Mouse (Mus musculus) gastrocnemius, postnatal 25 days (tissue): ENCODE measurements around the gene Rabl6. TPM values are rescaled to one million over a fixed set of nuclear protein-coding genes. Genes with fewer than 3 reads are reported as not detected.

Experiments
- DNase-seq: peaks from one replicate; pipeline ENCODE4 v3.0.0; 2022
- long read RNA-seq, 2 experiments: library from polyadenylated mRNA; stranded (forward); transcript quantifications; one replicate each; pipeline ENCODE4 v2.0.0; 2021
- total RNA-seq, 2 experiments: library from RNA; stranded (reverse); gene quantifications; 1 replicate in 1 of 2; 2 replicates in 1 of 2; pipeline ENCODE4 v1.2.3; 2021

The Rabl6 gene
- 10 to 100 TPM; 63.5 to 67.8 TPM for total RNA-seq
- long read RNA-seq, experiment 1, transcript Rabl6-201 (15 exons, 3,230 nt) = major isoform, 19 of 76 reads
- long read RNA-seq, experiment 1, partial matches to known transcripts = 50 of 76 reads
- long read RNA-seq, experiment 1, other reads (novel, unspliced or antisense) = 6 of 76 reads
- long read RNA-seq, experiment 2, transcript Rabl6-201 (15 exons, 3,230 nt) = major isoform, 38 of 68 reads
- long read RNA-seq, experiment 2, partial matches to known transcripts = 25 of 68 reads
- long read RNA-seq, experiment 2, other reads (novel, unspliced or antisense) = 5 of 68 reads

- DNase-seq = peak; percentile 89
Measured at GRCm38 (mm10) chr2:25607761-25608622, at the start of gene Rabl6. Rabl6 (minus strand) TSS chr2:25608521.

GRCm38 (mm10) chr2:25657652-25658051, 49.3 kb upstream of the Rabl6 start, which contains the start of gene Lcn5:
Lcn5 (plus strand) TSS chr2:25657952.
- no peak for DNase-seq

GRCm38 (mm10) chr2:25657246-25657645, 48.9 kb upstream of the Rabl6 start:
- DNase-seq = no peak

DNA sequence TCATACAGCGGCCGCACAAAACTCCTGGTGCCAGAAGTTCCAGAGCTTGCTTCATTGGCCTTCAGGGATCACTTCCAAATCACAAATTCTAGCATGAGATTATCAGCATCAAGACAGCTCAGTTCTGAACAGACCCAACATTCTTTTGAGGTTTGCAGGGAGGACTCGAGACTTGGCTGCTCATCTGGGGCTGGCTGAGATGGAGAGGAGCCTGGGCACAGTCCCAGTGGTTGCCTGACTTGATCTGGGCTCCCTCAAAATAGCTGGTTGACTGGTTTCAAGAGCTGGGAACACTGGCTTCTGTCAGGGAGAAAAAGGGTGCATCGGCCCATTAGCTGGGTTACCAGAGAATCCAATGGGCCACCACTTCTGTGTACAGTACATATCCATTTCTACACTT, 48.4 kb upstream of the Rabl6 start:
- DNase-seq = peak; percentile 48

DNA sequence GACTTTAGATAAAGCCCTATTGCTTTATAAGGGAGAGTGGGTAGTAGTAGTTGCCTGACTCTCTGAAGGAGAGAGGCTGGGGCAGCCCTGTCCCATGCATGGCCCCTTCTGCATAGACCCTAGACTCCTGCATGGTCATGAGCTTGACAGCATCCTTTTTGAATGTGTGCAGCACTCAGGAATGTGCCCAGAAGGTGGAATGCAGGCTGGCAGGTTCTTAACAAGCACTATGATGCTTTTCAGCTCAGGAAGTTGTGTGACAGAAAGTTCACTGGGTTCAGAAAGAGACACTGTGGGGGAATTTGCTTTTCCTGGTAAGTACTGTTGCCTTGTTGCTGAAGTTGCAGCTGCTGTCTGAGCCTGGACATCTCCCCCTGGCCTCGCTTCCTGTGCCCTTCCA, 46.2 kb upstream of the Rabl6 start:
- no peak for DNase-seq

GRCm38 (mm10) chr2:25652902-25653301, 44.6 kb upstream of the Rabl6 start, which contains the start of gene Lcn8:
Lcn8 (plus strand) TSS chr2:25653120.
- no peak for DNase-seq

GRCm38 (mm10) chr2:25639890-25640289, 31.6 kb upstream of the Rabl6 start:
- DNase-seq = no peak

- no peak for DNase-seq
Measured at GRCm38 (mm10) chr2:25634046-25634445, 25.7 kb upstream of the Rabl6 start.

DNA sequence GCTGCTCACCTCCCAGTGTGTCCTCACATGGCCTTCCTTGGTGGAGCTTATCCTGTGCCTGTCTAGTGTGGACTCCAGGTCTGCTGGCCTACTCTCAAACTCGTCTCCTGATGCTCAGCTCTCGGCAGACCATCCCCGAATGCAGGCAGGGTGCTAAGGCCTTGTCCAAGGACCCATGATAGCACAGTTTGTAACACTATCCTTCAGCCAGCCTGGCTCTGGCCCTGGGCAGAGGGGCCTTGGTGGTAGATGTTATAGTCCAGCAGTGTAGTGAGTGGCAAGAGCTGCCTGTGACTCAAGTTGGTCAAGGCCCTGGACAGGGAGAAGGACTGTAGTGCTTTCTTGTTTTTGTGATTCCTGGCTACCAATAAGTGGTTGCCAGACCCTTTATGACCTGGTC, 25.3 kb upstream of the Rabl6 start:
- no peak for DNase-seq

- no peak for DNase-seq
Measured at GRCm38 (mm10) chr2:25628738-25629137, 20.4 kb upstream of the Rabl6 start.

GRCm38 (mm10) chr2:25627811-25628210, 19.5 kb upstream of the Rabl6 start, which contains the start of gene Fcna:
Fcna (minus strand) TSS chr2:25628030.
- DNase-seq = no peak

GRCm38 (mm10) chr2:25625986-25626385, 17.7 kb upstream of the Rabl6 start:
- DNase-seq = no peak

DNA sequence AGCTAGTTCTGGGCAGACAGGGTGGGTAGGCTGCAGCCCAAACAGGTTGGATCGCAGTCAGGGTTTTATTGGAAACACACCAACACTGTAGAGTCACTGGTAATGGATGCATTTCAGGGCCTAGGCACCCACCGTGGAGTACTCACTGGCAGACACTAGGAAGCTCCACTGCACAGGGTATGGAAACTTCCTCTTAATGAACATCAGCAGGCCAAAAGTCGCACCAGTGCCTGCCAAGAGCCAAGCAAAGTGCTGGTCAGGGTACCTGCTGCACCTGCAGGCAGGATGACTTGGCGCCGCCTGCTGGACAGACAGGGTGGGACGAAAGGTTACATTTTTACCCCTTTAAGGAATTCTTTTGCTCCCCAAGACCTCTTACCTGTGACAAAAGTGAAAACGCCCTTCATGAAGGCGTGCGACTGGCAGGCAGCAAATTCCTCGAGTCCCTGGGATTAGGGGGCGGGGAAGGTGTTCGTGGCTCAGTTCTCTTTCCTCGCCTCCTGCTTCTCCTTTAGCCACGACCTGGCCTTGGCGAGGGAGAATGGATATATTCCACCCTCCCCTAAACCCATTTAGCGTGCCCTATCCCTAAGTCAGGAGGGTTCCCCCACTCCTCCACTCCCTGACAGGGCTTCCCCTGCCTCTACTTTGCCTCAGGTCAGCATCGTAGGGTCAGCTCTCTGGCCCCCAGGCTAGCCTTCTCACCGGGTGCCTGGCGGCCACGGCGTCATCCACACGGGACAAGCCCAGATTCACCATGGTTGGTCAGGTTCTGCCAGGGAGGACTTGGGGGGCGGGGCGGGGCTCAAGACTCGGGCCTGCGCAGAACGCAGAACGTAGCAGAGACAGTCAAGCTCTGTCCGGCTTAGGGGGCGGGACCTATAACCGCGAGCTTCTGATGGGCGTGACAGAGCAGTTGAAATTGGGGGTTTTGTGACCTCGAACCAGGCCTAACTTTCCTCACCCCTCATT, 13.2 kb upstream of the Rabl6 start, which contains the start of gene Tmem141:
Gene Tmem141 (minus strand): TSS at position 777 of the 972 bp plus-strand sequence.
- DNase-seq = peak; percentile 90

- DNase-seq = no peak
Measured at GRCm38 (mm10) chr2:25620852-25621228, 12.5 kb upstream of the Rabl6 start.

- no peak for DNase-seq
Measured at GRCm38 (mm10) chr2:25620386-25620785, 12.1 kb upstream of the Rabl6 start.

GRCm38 (mm10) chr2:25617578-25617977, 9.3 kb upstream of the Rabl6 start, which contains the start of gene Ccdc183:
Ccdc183 (minus strand) TSS chr2:25617678.
- no peak for DNase-seq

DNA sequence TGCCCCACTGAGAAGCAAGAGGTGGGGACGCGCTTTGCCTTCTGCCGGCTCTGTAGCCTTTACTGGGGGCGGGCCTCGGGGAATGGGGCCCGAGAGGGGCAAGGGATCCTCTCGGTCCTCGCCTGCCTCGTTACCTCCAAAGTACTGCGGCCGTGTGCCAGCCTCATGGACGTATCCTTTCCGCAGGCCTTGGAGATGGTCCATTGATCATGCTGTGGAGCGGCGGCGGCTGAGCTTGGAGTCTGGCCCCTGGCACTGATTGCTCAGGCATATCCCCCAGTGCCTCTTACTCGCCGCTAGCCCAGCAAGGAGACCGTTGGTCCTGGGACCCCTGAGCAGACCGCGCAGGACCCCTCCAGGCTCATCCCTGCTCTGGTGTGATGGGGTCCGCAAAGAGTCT, 8.1 kb upstream of the Rabl6 start:
- no peak for DNase-seq

- no peak for DNase-seq
Measured at GRCm38 (mm10) chr2:25608671-25609070, 350 bp upstream of the Rabl6 start.

DNA sequence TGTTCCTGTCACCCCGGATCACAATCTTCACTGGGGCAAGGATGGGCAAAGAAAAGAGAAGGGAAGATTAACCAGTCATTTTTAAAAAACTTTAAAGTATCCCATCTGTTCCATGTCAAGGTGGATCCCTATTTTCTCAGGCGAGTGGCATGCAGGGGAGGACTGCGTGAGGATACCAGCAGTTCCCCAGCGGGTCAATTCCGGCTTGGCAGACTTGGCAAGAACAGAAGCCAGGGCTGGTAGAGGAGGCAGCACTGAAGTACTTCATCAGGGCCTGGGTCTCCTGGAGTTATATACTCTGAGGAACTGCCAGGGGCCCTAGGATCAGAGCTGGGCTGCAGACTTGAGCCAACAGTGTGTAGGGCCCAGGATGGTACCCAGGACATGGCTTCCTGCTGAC, 5.8 kb downstream of the Rabl6 start:
- no peak for DNase-seq

DNA sequence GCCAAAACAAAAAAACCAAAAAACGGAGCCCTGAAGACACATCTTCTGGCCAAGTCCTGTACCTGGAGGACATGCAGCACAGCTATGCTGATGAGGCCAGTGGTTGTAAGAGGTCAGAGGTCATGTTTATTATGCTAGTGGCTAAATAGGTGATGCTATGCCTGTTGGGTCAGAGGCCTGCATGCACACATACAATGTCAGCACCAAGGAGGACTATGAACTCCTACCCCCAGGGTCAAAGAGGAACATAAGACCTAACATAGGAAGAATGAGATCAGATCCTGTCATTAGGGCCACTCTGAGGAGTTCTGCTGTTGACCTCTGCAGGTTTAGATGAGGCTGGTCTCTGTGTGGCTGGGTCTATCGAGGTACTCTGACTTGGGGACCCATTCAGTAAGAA, 8.3 kb downstream of the Rabl6 start:
- DNase-seq = no peak

GRCm38 (mm10) chr2:25598749-25599148, 9.6 kb downstream of the Rabl6 start:
- DNase-seq = no peak
